Mouse (Mus musculus) ES-E14 (cell line): ENCODE results near the gene Nppc.

ENCODE experiments used
- CHD2 ChIP-seq: IDR thresholded peaks from 2 replicates; pipeline ENCODE4 v1.6.1; 2014; ENCODE audit warnings: mild to moderate bottlenecking, low read depth, low read length, inconsistent platforms
- MAFK ChIP-seq: IDR thresholded peaks from 2 replicates; pipeline ENCODE4 v1.6.1; 2014; ENCODE audit warnings: mild to moderate bottlenecking, low read depth, low read length, inconsistent platforms; ENCODE audit not compliant: insufficient read depth
- ZC3H11A ChIP-seq: IDR thresholded peaks from 2 replicates; pipeline ENCODE4 v1.6.1; 2012; ENCODE audit warnings: low read depth, mild to moderate bottlenecking, inconsistent platforms, low read length, borderline replicate concordance
- ZNF384 ChIP-seq: IDR thresholded peaks from 2 replicates; pipeline ENCODE4 v1.6.1; 2012; ENCODE audit warnings: low read depth, low read length, inconsistent platforms

GRCm38 (mm10) chr1:86691027-86691426, 20.7 kb upstream of the Nppc start:
- no peak for TF ChIP-seq ZNF384
- no peak for TF ChIP-seq MAFK
- TF ChIP-seq CHD2, result no peak
- TF ChIP-seq ZC3H11A, result no peak
